Mouse (Mus musculus) thymus, adult 2 months (tissue): Measurements from ENCODE around the gene Pfas. TPM values are rescaled to one million over a fixed set of nuclear protein-coding genes. Genes with fewer than 3 reads are reported as not detected.
A peak's percentile ranks its signal among the peaks of the same experiment; 100 is the strongest.

Source experiments
- DNase-seq: peaks from one replicate; pipeline ENCODE4 v3.0.0; 2021
- H3K27ac ChIP-seq: fragments of 200-500 bp; 2 replicates; pipeline ENCODE4 v1.5.1; 2012; ENCODE audit warnings: low read length, control low read depth; ENCODE audit not compliant: control insufficient read depth, insufficient read depth
- H3K27me3 ChIP-seq: fragments of 200-500 bp; 2 replicates; pipeline ENCODE4 v1.6.1; 2012; ENCODE audit warnings: mild to moderate bottlenecking, low read length, moderate library complexity, mixed read lengths; ENCODE audit not compliant: control insufficient read depth, insufficient read depth
- H3K36me3 ChIP-seq: fragments of 200-500 bp; 2 replicates; pipeline ENCODE4 v1.6.1; 2012; ENCODE audit warnings: mild to moderate bottlenecking, low read length, moderate library complexity; ENCODE audit not compliant: control insufficient read depth, insufficient read depth
- H3K4me1 ChIP-seq: fragments of 200-500 bp; replicated peaks from 2 replicates; pipeline ENCODE4 v1.6.1; 2012; ENCODE audit warnings: low read length; ENCODE audit not compliant: control insufficient read depth, insufficient read depth
- H3K4me3 ChIP-seq: fragments of 200-500 bp; 2 replicates; pipeline ENCODE4 v1.5.1; 2012; ENCODE audit warnings: mild to moderate bottlenecking, low read length, control low read depth, moderate library complexity; ENCODE audit not compliant: control insufficient read depth, insufficient read depth
- CTCF ChIP-seq: fragments of 200-500 bp; IDR thresholded peaks from 2 replicates; pipeline ENCODE4 v1.5.1; 2012; ENCODE audit warnings: mild to moderate bottlenecking, control low read depth, low read length, moderate library complexity, borderline replicate concordance; ENCODE audit not compliant: control insufficient read depth, poor library complexity, insufficient read depth; ENCODE audit errors: extremely low read depth
- POLR2A ChIP-seq: fragments of 200-500 bp; IDR thresholded peaks from 2 replicates; pipeline ENCODE4 v1.6.1; 2012; ENCODE audit warnings: mild to moderate bottlenecking, low read length, control low read depth, moderate library complexity; ENCODE audit not compliant: control insufficient read depth, poor library complexity, insufficient read depth; ENCODE audit errors: extremely low read depth
- WGBS: fragments of 180-500 bp; shearing (Covaris S2); methylation state at CpG from one replicate; pipeline ENCODE4 v1.1.7; 2018; 5-methylcytosine and 5-hydroxymethylcytosine counted together
- polyA plus RNA-seq: library from polyadenylated mRNA; depleted of rRNA; stranded (reverse); fragments of >200 nt; gene quantifications from 2 replicates; pipeline ENCODE4 v1.2.3, GENCODE M21; 2012

Pfas gene
- polyA plus RNA-seq, 1 experiment: 28.5 TPM

DNA sequence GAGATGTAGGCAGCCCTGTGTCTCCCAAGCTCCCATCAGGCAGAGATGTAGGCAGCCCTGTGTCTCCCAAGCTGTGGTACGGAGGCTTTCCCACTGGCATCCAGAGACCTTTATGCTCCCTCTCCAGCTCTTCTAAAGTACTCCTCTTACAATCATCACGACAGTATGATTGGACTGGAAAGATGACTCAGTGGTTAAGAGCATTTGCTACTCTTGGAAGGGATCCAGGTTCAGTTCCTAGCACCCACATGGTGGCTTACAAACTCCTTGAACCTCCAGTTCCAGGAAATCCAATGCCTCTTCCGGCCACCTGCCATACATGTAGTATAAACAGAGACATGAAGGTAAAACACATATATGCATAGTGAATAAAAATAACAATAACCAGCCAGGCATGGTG is 46.7 kb downstream of the Pfas start:
- 76% methylated on average over 3 of the region's 3 CpGs for WGBS
- no peak overlapping the region for H3K4me3 ChIP-seq
- no peak for DNase-seq
- H3K27ac ChIP-seq: no peak overlapping the region; the same call in 1 of the 2 replicates
- TF ChIP-seq POLR2A (no peak), CTCF (no peak)
- H3K4me1 ChIP-seq: peaks cover 5% of the 10 kb centered on the region; the same call in 1 of the 2 replicates
- H3K27me3 ChIP-seq: no peaks in the 10 kb centered on the region
- H3K36me3 ChIP-seq: no peaks in the 10 kb centered on the region

DNA sequence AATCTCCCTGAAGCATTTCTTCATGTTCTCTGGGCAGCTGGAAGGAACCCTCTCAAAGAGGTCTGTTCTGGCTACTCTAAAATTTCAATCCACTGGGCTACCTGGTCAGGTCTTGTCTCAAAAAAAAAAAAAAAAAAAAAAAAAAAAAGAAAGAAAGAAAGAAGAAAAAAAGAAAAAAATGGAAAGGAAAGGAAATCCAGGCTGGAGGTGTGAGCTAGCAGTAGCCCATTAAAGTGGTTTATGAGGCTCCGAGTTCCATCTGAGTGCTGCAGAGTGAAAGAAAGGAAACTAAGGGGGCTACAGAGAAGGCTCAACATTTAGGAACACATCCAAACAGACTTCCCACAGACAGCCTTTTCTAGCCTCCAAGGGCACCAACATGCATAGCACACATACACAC is 50.3 kb downstream of the Pfas start:
- no peak for DNase-seq
- no peaks in the 10 kb centered on the region for H3K27me3 ChIP-seq
- no peak overlapping the region for H3K27ac ChIP-seq
- TF ChIP-seq CTCF (no peak), POLR2A (no peak)
- H3K4me3 ChIP-seq: no peak overlapping the region
- WGBS: 85% methylated on average over 1 of the region's 1 CpGs
- peaks cover 15% of the 10 kb centered on the region for H3K4me1 ChIP-seq
- H3K36me3 ChIP-seq: no peaks in the 10 kb centered on the region

DNA sequence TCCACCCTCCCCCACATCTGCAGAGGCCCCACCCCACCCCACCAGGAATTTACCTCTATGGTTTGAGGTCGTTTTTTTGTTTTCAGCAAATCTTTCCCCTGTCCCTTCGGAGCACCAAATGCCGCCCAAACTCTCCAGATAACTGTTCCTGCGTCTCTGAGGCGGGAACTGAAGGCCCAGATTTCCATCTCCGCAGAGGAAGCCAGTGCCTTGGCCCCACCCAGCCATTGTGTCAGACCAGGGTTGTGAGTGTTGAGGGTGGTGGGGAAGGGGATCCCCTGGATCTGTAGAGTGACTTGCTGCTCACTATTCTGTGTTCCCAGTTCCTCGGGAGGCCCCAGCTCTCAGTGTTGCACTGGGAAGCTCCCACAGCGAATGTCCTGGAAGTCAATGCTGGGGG is 51.0 kb downstream of the Pfas start, which contains the start of gene Arhgef15:
Arhgef15 (minus strand) TSS at position 173 of the 400 bp plus-strand sequence.
- no peak for TF ChIP-seq POLR2A
- TF ChIP-seq CTCF: no peak
- Histone ChIP-seq H3K4me3 (no peak within 1 kb of the TSS), H3K4me1 (peaks cover 15% of the 10 kb centered on the region), H3K36me3 (no peaks in the 10 kb centered on the region), H3K27me3 (no peaks in the 10 kb centered on the region), H3K27ac (no peak within 1 kb of the TSS)
- DNase-seq: no peak
- 92% methylated on average over 8 of the region's 8 CpGs for WGBS

DNA sequence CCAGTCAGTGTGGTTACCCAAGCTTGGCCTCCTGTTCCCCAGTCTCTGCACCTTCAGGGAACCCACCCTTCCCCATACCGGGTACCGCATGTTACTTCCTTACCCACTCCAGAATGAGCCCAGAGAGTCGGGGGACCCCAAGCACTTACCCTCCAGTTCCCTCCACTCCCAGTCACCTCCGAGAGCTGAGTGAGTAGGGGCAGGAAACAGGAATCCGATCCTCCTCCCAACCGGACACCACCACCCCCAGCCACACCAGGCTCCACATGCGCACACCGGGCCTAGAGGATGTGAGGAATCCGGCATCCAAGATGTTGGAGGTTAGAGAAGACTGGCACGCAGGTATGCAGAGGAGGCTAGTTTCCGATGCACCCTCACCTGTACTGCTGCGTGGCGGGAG is 51.6 kb downstream of the Pfas start:
- DNase-seq: no peak
- Histone ChIP-seq H3K4me3 (no peak overlapping the region), H3K4me1 (peaks cover 15% of the 10 kb centered on the region), H3K36me3 (no peaks in the 10 kb centered on the region), H3K27ac (no peak overlapping the region), H3K27me3 (no peaks in the 10 kb centered on the region)
- no peak for TF ChIP-seq POLR2A
- no peak for TF ChIP-seq CTCF
- WGBS: 85% methylated on average over 13 of the region's 13 CpGs

DNA sequence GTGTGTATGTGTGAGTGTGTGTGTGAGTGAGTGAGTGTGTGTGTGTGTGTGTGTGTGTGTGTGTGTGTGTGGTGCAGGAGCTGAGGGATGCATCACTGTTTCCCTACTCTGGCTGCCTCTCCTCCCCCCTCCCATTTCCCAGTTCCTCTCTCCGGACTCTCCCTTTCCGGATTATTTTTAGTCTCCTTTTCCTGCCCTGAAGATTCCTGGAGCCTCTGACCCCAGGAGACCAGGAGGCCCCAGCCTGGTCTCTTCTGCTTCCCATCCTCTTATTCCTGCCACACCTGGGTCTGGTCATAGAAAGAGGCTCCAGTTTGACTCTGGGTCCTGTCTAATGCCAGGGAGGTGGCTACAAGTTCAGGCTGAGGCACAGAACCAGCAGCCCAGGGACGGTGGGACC is 52.2 kb downstream of the Pfas start:
- Histone ChIP-seq H3K27ac (no peak overlapping the region), H3K4me3 (no peak overlapping the region), H3K4me1 (peaks cover 15% of the 10 kb centered on the region), H3K36me3 (no peaks in the 10 kb centered on the region), H3K27me3 (no peaks in the 10 kb centered on the region)
- no peak for DNase-seq
- 88% methylated on average over 3 of the region's 3 CpGs for WGBS
- TF ChIP-seq CTCF (no peak), POLR2A (no peak)

DNA sequence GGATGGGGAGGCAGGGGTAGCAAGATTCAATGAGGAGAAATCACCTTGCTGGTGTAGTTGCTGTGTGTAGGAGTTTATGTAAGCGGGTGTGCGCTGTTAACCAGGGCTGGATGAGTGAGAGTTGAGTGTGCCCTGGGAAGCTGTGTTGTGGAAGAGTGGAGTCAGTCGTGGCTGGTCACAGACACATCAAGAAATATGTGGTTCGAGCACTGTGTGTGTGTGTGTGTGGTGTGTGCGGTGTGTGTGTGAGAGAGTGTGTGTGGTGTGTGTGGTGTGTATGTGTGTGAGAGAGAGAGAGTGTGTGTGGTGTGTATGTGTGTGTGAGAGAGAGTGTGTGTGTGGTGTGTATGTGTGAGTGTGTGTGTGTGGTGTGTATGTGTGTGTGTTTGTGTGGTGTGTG is 52.8 kb downstream of the Pfas start:
- H3K36me3 ChIP-seq: no peaks in the 10 kb centered on the region
- H3K27me3 ChIP-seq: no peaks in the 10 kb centered on the region
- H3K27ac ChIP-seq: no peak overlapping the region
- H3K4me3 ChIP-seq: no peak overlapping the region
- 76% methylated on average over 5 of the region's 5 CpGs for WGBS
- TF ChIP-seq POLR2A: no peak
- no peak for TF ChIP-seq CTCF
- peaks cover 15% of the 10 kb centered on the region for H3K4me1 ChIP-seq
- no peak for DNase-seq

DNA sequence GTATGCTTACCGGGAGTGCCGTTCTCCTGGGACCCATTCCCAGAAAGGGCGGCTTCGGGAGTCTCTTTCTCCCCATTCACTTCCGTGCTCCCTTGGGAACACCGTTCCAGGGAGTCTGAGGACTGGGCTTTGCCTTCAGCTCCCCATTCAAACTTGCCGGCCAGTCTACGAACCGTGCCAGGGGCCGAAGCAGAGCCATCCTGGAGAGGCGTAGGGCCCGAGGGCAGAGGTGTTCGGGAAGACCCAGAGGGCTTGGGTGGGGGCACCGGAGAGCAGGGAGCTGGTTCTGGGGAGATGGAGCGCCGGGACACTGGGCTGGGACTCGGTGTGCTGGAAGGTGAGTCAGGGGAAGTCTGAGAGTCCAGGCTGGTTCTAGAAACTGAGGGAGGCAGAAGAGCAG is 53.9 kb downstream of the Pfas start:
- Histone ChIP-seq H3K36me3 (no peaks in the 10 kb centered on the region), H3K4me1 (peaks cover 15% of the 10 kb centered on the region), H3K4me3 (peak overlapping the region; percentile 30; the same call in 1 of the 2 replicates), H3K27ac (no peak overlapping the region), H3K27me3 (no peaks in the 10 kb centered on the region)
- 24% methylated on average over 17 of the region's 17 CpGs for WGBS
- DNase-seq: no peak
- TF ChIP-seq POLR2A: no peak
- TF ChIP-seq CTCF: 0 out of 2 replicates have a peak, but pooled peaks have one; percentile 15
